Mouse (Mus musculus) T-helper 1 cell (primary cell): Measurements from ENCODE around the gene Itga6.

Experiments
- in situ Hi-C: fragments of 300-600 bp; cut with MboI, MseI; formaldehyde crosslinking; loops from one replicate; pipeline ENCODE4 v1.15.1; 2025; ENCODE audit warnings: high pct_unique_total_duplicates

Itga6 gene

GRCm38 (mm10) chr2:71761081-71761480, 15.7 kb downstream of the Itga6 start:
- in situ Hi-C loops: no loop called here

GRCm38 (mm10) chr2:71764525-71764924, 19.1 kb downstream of the Itga6 start:
- in situ Hi-C loops: no loop called here

- in situ Hi-C loops: no loop called here
Measured at GRCm38 (mm10) chr2:71764961-71765735, 19.7 kb downstream of the Itga6 start.

- in situ Hi-C loops: no loop called here
Measured at GRCm38 (mm10) chr2:71766007-71766406, 20.6 kb downstream of the Itga6 start.

- in situ Hi-C loops: no loop called here
Measured at GRCm38 (mm10) chr2:71767019-71767610, 21.7 kb downstream of the Itga6 start.

- in situ Hi-C loops: no loop called here
Measured at GRCm38 (mm10) chr2:71771762-71772161, 26.3 kb downstream of the Itga6 start.

GRCm38 (mm10) chr2:71773714-71774113, 28.3 kb downstream of the Itga6 start:
- in situ Hi-C loops: no loop called here

GRCm38 (mm10) chr2:71774246-71774951, 29.0 kb downstream of the Itga6 start:
- in situ Hi-C loops: no loop called here

- in situ Hi-C loops: no loop called here
Measured at GRCm38 (mm10) chr2:71775201-71775611, 29.8 kb downstream of the Itga6 start.

- in situ Hi-C loops: no loop called here
Measured at GRCm38 (mm10) chr2:71779266-71779888, 34.0 kb downstream of the Itga6 start.

GRCm38 (mm10) chr2:71780016-71780415, 34.6 kb downstream of the Itga6 start:
- in situ Hi-C loops: no loop called here

- in situ Hi-C loops: no loop called here
Measured at GRCm38 (mm10) chr2:71785260-71785659, 39.8 kb downstream of the Itga6 start.

- in situ Hi-C loops: no loop called here
Measured at GRCm38 (mm10) chr2:71786060-71786459, 40.6 kb downstream of the Itga6 start.

GRCm38 (mm10) chr2:71786591-71787155, 41.3 kb downstream of the Itga6 start:
- in situ Hi-C loops: no loop called here

- in situ Hi-C loops: no loop called here
Measured at GRCm38 (mm10) chr2:71787156-71787590, 41.8 kb downstream of the Itga6 start.

GRCm38 (mm10) chr2:71787591-71788460, 42.4 kb downstream of the Itga6 start:
- in situ Hi-C loops: no loop called here

- in situ Hi-C loops: no loop called here
Measured at GRCm38 (mm10) chr2:71790752-71791151, 45.3 kb downstream of the Itga6 start.

GRCm38 (mm10) chr2:71791203-71791602, 45.8 kb downstream of the Itga6 start:
- in situ Hi-C loops: no loop called here

GRCm38 (mm10) chr2:71794139-71794538, 48.7 kb downstream of the Itga6 start:
- in situ Hi-C loops: no loop called here

GRCm38 (mm10) chr2:71796787-71797186, 51.4 kb downstream of the Itga6 start:
- in situ Hi-C loops: no loop called here

- in situ Hi-C loops: no loop called here
Measured at GRCm38 (mm10) chr2:71800798-71801197, 55.4 kb downstream of the Itga6 start.
